Mouse (Mus musculus) liver, adult 2 months (tissue): Measurements from ENCODE around the gene Camkmt. TPM values are rescaled to one million over a fixed set of nuclear protein-coding genes. Genes with fewer than 3 reads are reported as not detected.
A peak's percentile ranks its signal among the peaks of the same experiment; 100 is the strongest.

Experiments
- DNase-seq: peaks from one replicate; pipeline ENCODE4 v3.0.0-alpha.2; 2011; ENCODE audit warnings: low read depth, low spot score; ENCODE audit errors: extremely low read depth
- H3K27ac ChIP-seq: fragments of 200-500 bp; replicated peaks from 2 replicates; pipeline ENCODE4 v1.5.1; 2012; ENCODE audit warnings: low read depth, mild to moderate bottlenecking, control low read depth, inconsistent platforms, low read length; ENCODE audit not compliant: insufficient read depth
- H3K27me3 ChIP-seq: fragments of 200-500 bp; 2 replicates; pipeline ENCODE4 v1.6.1; 2012; ENCODE audit warnings: mild to moderate bottlenecking, moderate library complexity, low read length, inconsistent platforms; ENCODE audit not compliant: control insufficient read depth, insufficient read depth
- H3K36me3 ChIP-seq: fragments of 200-500 bp; 2 replicates; pipeline ENCODE4 v1.6.1; 2012; ENCODE audit warnings: low read length, inconsistent platforms; ENCODE audit not compliant: control insufficient read depth, insufficient read depth
- H3K4me1 ChIP-seq: fragments of 200-500 bp; 2 replicates; pipeline ENCODE4 v1.6.1; 2011; ENCODE audit warnings: low read length; ENCODE audit not compliant: control insufficient read depth, insufficient read depth
- H3K4me3 ChIP-seq: fragments of 200-500 bp; 2 replicates; pipeline ENCODE4 v1.5.1; 2011; ENCODE audit warnings: low read depth, mild to moderate bottlenecking, control low read depth, low read length, moderate library complexity; ENCODE audit not compliant: insufficient read depth
- H3K79me2 ChIP-seq: fragments of 200-500 bp; 2 replicates; pipeline ENCODE4 v1.6.1; 2012; ENCODE audit warnings: inconsistent platforms, mild to moderate bottlenecking, low read length, moderate library complexity; ENCODE audit not compliant: control insufficient read depth, insufficient read depth
- H3K9ac ChIP-seq: fragments of 200-500 bp; 2 replicates; pipeline ENCODE4 v1.6.1; 2012; ENCODE audit warnings: low read depth, mild to moderate bottlenecking, control low read depth, inconsistent platforms, low read length
- CTCF ChIP-seq: fragments of 200-500 bp; IDR thresholded peaks from 2 replicates; pipeline ENCODE4 v1.5.1; 2011; ENCODE audit warnings: low read depth, low read length, control low read depth
- POLR2A ChIP-seq: fragments of 200-500 bp; IDR thresholded peaks from 2 replicates; pipeline ENCODE4 v1.6.1; 2011; ENCODE audit warnings: low read length, control low read depth; ENCODE audit not compliant: insufficient read depth; ENCODE audit errors: extremely low read depth
- WGBS: fragments of 180-500 bp; shearing (Covaris S2); methylation state at CpG from one replicate; pipeline ENCODE4 v1.1.7; 2018; 5-methylcytosine and 5-hydroxymethylcytosine counted together
- polyA plus RNA-seq: library from polyadenylated mRNA; depleted of rRNA; stranded (reverse); fragments of >200 nt; gene quantifications from 2 replicates; pipeline ENCODE4 v1.2.3, GENCODE M21; 2012
- total RNA-seq: library from RNA; depleted of rRNA; stranded (reverse); fragments of >200 nt; gene quantifications from 2 replicates; pipeline ENCODE4 v1.2.3, GENCODE M21; 2014

Camkmt gene
- total and polyA plus RNA-seq, 2 experiments: 1.7 to 2.0 TPM

DNA sequence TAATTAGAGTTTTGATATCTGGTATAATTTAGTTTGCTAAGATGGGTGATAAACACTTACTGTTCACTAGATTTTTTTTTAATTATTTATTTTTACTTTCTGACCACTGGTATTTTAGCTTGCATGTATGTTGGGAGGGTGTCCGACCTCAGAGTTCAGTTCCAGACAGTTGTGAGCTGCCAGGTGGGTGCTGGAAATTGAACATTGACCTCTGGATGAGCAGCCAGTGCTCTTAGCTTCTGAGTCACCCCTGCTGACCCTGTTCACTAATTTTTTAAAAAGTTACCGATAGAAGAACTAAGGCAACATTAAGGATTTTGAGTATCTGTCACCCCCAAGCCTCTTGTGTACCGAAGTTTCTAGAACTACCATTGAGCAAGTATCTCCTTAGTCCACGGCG, 42.0 kb upstream of the Camkmt start:
- no peak for TF ChIP-seq CTCF
- WGBS: 58% methylated on average over 5 of the region's 5 CpGs
- no peaks in the 10 kb centered on the region for H3K36me3 ChIP-seq
- H3K79me2 ChIP-seq: no peaks in the 10 kb centered on the region
- peaks cover 35% of the 10 kb centered on the region for H3K4me1 ChIP-seq
- H3K27me3 ChIP-seq: no peaks in the 10 kb centered on the region
- H3K27ac ChIP-seq: peak overlapping the region; percentile 76
- H3K4me3 ChIP-seq: no peak overlapping the region
- DNase-seq: peak; percentile 85
- H3K9ac ChIP-seq: no peak overlapping the region; the same call in 1 of the 2 replicates

DNA sequence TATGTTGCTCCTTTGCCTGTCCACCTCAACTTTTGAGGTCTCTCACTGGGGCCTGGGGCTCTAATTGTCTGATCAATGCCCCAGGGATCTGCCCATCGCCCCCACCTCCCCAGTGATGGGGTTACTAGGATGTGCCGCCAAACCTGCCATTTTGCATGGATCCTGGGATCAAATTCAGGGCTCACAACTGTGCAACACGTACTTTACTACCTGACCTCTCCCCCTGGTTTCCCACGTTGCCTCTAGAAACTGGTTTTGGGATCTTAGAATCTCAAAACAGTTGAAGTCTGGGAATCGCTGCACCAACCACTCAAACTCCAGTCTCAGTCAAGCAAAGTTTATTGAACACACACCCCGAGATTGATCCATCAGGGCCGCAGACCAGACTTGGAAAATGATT, 32.1 kb upstream of the Camkmt start:
- Histone ChIP-seq H3K9ac (no peak overlapping the region), H3K36me3 (peaks cover 17% of the 10 kb centered on the region; the same call in 1 of the 2 replicates), H3K27me3 (no peaks in the 10 kb centered on the region), H3K4me3 (no peak overlapping the region), H3K79me2 (no peaks in the 10 kb centered on the region), H3K27ac (no peak overlapping the region), H3K4me1 (peaks cover 6% of the 10 kb centered on the region)
- no peak for TF ChIP-seq CTCF
- TF ChIP-seq POLR2A: no peak
- WGBS: 95% methylated on average over 7 of the region's 7 CpGs
- DNase-seq: no peak

DNA sequence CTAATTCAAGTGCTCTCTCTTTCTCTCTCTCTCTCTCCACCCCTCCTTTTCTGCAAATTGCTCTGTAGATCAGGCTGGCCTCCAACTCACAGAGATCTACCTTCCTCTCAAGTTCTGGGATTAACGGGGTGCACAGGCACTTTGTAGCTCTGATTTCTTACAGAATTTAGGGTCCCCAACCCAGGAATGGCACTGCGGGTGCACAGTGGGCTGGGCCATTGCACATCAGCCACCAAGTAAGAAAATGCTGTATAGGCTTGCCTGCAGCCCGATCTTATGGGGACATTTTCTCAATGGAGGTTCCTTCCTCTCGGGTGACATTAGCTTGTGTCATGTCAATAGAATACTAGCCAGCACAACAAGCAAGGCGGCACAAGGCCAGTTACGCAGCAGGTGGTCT, 31.2 kb upstream of the Camkmt start:
- peaks cover 6% of the 10 kb centered on the region for H3K4me1 ChIP-seq
- no peak overlapping the region for H3K4me3 ChIP-seq
- TF ChIP-seq POLR2A (no peak), CTCF (no peak)
- H3K27ac ChIP-seq: no peak overlapping the region
- DNase-seq: no peak
- 92% methylated on average over 6 of the region's 6 CpGs for WGBS
- H3K79me2 ChIP-seq: no peaks in the 10 kb centered on the region
- no peaks in the 10 kb centered on the region for H3K27me3 ChIP-seq
- no peak overlapping the region for H3K9ac ChIP-seq
- H3K36me3 ChIP-seq: peaks cover 17% of the 10 kb centered on the region; the same call in 1 of the 2 replicates

DNA sequence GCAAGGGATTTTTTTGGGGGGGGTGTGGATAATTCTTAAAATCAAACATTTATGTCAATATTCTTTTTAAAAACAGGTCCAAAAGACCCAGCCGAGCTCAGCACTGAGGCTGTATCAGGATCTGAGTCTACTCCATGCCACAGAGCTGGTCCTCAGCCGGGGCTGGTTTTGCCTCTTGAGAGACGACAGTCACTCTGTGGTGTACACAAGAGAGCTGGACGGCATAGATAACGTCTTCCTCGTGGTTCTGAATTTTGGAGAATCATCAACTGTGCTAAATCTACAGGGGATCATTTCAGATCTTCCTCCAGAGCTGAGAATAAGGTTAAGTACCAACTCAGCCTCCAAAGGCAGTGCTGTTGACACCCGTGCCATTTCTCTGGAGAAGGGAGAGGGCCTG, 26.8 kb upstream of the Camkmt start:
- H3K79me2 ChIP-seq: no peaks in the 10 kb centered on the region
- 90% methylated on average over 7 of the region's 7 CpGs for WGBS
- DNase-seq: no peak

DNA sequence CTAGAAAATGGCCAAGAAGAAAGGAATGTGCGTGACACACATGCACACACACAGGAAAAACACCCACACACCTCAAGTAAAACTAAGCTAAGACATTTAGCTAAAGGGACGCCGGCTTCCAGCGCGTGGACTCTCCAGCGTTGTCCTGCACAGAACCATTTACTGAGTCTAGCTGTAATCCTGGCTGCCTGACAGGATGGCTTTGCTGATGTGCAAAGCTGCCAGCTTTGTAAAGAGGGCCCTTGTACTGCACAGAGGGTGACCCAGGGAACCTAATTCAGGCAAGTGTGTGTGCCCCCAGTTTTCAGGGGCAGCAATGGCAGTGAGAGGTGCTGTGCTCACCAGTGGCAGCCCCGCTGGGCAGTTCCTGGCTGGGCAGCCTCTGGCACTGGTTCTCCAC, 23.0 kb upstream of the Camkmt start:
- H3K4me1 ChIP-seq: no peaks in the 10 kb centered on the region
- TF ChIP-seq POLR2A (no peak), CTCF (no peak)
- no peaks in the 10 kb centered on the region for H3K79me2 ChIP-seq
- no peak overlapping the region for H3K27ac ChIP-seq
- no peak for DNase-seq
- H3K9ac ChIP-seq: no peak overlapping the region
- no peak overlapping the region for H3K4me3 ChIP-seq
- WGBS: 77% methylated on average over 7 of the region's 7 CpGs
- H3K27me3 ChIP-seq: no peaks in the 10 kb centered on the region
- peaks cover 37% of the 10 kb centered on the region for H3K36me3 ChIP-seq

More for the DNA sequence above, 26.8 kb upstream of the Camkmt start:
- H3K27me3 ChIP-seq: no peaks in the 10 kb centered on the region
- TF ChIP-seq CTCF (no peak), POLR2A (no peak)
- no peaks in the 10 kb centered on the region for H3K4me1 ChIP-seq
- no peak overlapping the region for H3K9ac ChIP-seq
- peaks cover 34% of the 10 kb centered on the region; the same call in 1 of the 2 replicates for H3K36me3 ChIP-seq
- no peak overlapping the region for H3K4me3 ChIP-seq
- H3K27ac ChIP-seq: no peak overlapping the region

DNA sequence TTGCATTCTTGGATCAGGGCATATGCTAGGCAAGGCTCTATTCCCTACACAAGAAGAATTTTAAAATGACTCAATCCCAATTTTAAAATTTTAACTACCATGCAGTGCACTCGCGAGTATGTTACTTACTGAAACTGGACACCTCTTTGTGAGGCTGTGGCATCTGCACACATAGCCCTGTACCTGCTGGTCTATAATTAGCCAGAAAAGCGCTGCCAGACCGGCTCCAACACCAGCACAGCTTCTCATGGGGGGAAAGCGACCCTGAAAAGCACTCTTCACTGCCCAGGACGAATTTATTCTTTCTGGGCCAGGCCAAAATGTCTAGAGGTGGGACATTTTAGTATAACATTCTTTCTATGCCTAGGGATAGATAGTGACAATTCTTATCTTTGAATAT, 19.7 kb upstream of the Camkmt start:
- no peak overlapping the region for H3K4me3 ChIP-seq
- no peaks in the 10 kb centered on the region for H3K4me1 ChIP-seq
- no peak overlapping the region for H3K9ac ChIP-seq
- peaks cover 33% of the 10 kb centered on the region for H3K36me3 ChIP-seq
- no peak overlapping the region for H3K27ac ChIP-seq
- TF ChIP-seq POLR2A (no peak), CTCF (no peak)
- H3K27me3 ChIP-seq: no peaks in the 10 kb centered on the region
- no peaks in the 10 kb centered on the region for H3K79me2 ChIP-seq
- WGBS: 93% methylated on average over 6 of the region's 6 CpGs
- DNase-seq: no peak
